Mouse (Mus musculus) lung, postnatal 0 days (tissue): ENCODE results near the gene Mapk8ip2. TPM values are rescaled to one million over a fixed set of nuclear protein-coding genes. Genes with fewer than 3 reads are reported as not detected.

Experiments
- ATAC-seq: fragments of 200-750 bp; cut with Nextera tagmentation; 2 replicates; pipeline ENCODE4 v1.8.0; 2017; ENCODE audit warnings: moderate library complexity
- DNase-seq: peaks from one replicate; pipeline ENCODE4 v3.0.0-alpha.2; 2016; ENCODE audit warnings: low spot score
- H3K27ac ChIP-seq: fragments of 300-500 bp; sonication (generic); 2 replicates; pipeline ENCODE4 v1.5.1; 2014; ENCODE audit warnings: antibody characterized with exemption, mild to moderate bottlenecking, low read length, mixed read lengths
- H3K27me3 ChIP-seq: fragments of 300-500 bp; sonication (generic); replicated peaks from 2 replicates; pipeline ENCODE4 v1.6.1; 2014; ENCODE audit warnings: low read length, mixed read lengths; ENCODE audit not compliant: insufficient read depth
- H3K36me3 ChIP-seq: fragments of 300-500 bp; sonication (generic); 2 replicates; pipeline ENCODE4 v1.6.1; 2014; ENCODE audit warnings: low read length, mixed read lengths; ENCODE audit not compliant: insufficient read depth
- H3K4me1 ChIP-seq: fragments of 300-500 bp; sonication (generic); 2 replicates; pipeline ENCODE4 v1.6.1; 2014; ENCODE audit warnings: antibody characterized with exemption, low read depth, low read length, mixed read lengths; ENCODE audit not compliant: insufficient read depth
- H3K4me2 ChIP-seq: fragments of 300-500 bp; sonication (generic); replicated peaks from 2 replicates; pipeline ENCODE4 v1.6.1; 2014; ENCODE audit warnings: low read depth, mild to moderate bottlenecking, low read length, moderate library complexity, mixed read lengths
- H3K4me3 ChIP-seq: fragments of 300-500 bp; sonication (generic); 2 replicates; pipeline ENCODE4 v1.5.1; 2014; ENCODE audit warnings: low read depth, low read length
- H3K9ac ChIP-seq: fragments of 300-500 bp; sonication (generic); replicated peaks from 2 replicates; pipeline ENCODE4 v1.6.1; 2014; ENCODE audit warnings: low read depth, mild to moderate bottlenecking
- H3K9me3 ChIP-seq: fragments of 300-500 bp; sonication (generic); 2 replicates; pipeline ENCODE4 v1.6.1; 2016; ENCODE audit warnings: low read length, mixed read lengths
- CTCF ChIP-seq: IDR thresholded peaks from 2 replicates; pipeline ENCODE4 v1.5.1; 2016; ENCODE audit warnings: antibody characterized with exemption, mild to moderate bottlenecking
- EP300 ChIP-seq: IDR thresholded peaks from 2 replicates; pipeline ENCODE4 v1.6.1; 2016; ENCODE audit warnings: antibody characterized with exemption, mild to moderate bottlenecking, control low read depth
- WGBS: fragments of 180-500 bp; shearing (Covaris S2); extraction: QIAGEN DNeasy Blood & Tissue Kit; methylation state at CpG from one replicate; pipeline ENCODE4 v1.1.7; 2014; 5-methylcytosine and 5-hydroxymethylcytosine counted together
- polyA plus RNA-seq: library from polyadenylated mRNA; unstranded; fragments of >200 nt; fragmentation: Nextera tagmentation; extraction: Ambion mirVana; gene quantifications from 2 replicates; pipeline ENCODE4 v1.2.1, GENCODE M21; 2015

Mapk8ip2 gene
- polyA plus RNA-seq, 1 experiment from 2014 or later, result 0.06 TPM

- DNase-seq (peak; percentile 34), ATAC-seq (peak; percentile 36)
- Histone ChIP-seq H3K4me2 (peak overlapping the region; percentile 94), H3K27me3 (peaks cover 8% of the 10 kb centered on the region; the same call in 1 of the 2 replicates), H3K4me1 (no peaks in the 10 kb centered on the region), H3K27ac (peak overlapping the region; percentile 89), H3K9ac (peak overlapping the region; percentile 51), H3K9me3 (no peaks in the 10 kb centered on the region), H3K4me3 (peak overlapping the region; percentile 63), H3K36me3 (no peaks in the 10 kb centered on the region)
- WGBS, result 3% methylated on average over 39 of the region's 41 CpGs
- no peak for TF ChIP-seq CTCF
- no peak for TF ChIP-seq EP300
Observed at GRCm38 (mm10) chr15:89498049-89498960, 44.6 kb downstream of the Mapk8ip2 start.

GRCm38 (mm10) chr15:89498961-89499688, 45.4 kb downstream of the Mapk8ip2 start, which contains the start of gene Shank3:
Gene Shank3 (plus strand): TSS chr15:89499623.
- H3K4me3 ChIP-seq, result peak within 1 kb of the TSS; percentile 63
- TF ChIP-seq EP300 (no peak), CTCF (no peak)
- peak within 1 kb of the TSS; percentile 94 for H3K4me2 ChIP-seq
- H3K36me3 ChIP-seq, result peaks cover 4% of the 10 kb centered on the region; the same call in 1 of the 2 replicates
- peak; percentile 5; the same call in 1 of the 2 replicates for ATAC-seq
- H3K4me1 ChIP-seq, result no peaks in the 10 kb centered on the region
- peak within 1 kb of the TSS; percentile 51 for H3K9ac ChIP-seq
- H3K9me3 ChIP-seq, result no peaks in the 10 kb centered on the region
- DNase-seq, result peak; percentile 17
- H3K27ac ChIP-seq, result peak within 1 kb of the TSS; percentile 89
- H3K27me3 ChIP-seq, result peaks cover 8% of the 10 kb centered on the region; the same call in 1 of the 2 replicates
- 2% methylated on average over 44 of the region's 72 CpGs for WGBS

- H3K27ac ChIP-seq, result 0 out of 2 replicates have a peak overlapping the region, but pooled peaks have one; percentile 89
- H3K36me3 ChIP-seq, result peaks cover 4% of the 10 kb centered on the region; the same call in 1 of the 2 replicates
- ATAC-seq (peak; percentile 21), DNase-seq (no peak)
- WGBS, result under 1% methylated on average over 27 of the region's 60 CpGs
- H3K9me3 ChIP-seq, result no peaks in the 10 kb centered on the region
- no peaks in the 10 kb centered on the region for H3K4me1 ChIP-seq
- peaks cover 8% of the 10 kb centered on the region; the same call in 1 of the 2 replicates for H3K27me3 ChIP-seq
- TF ChIP-seq CTCF (no peak), EP300 (no peak)
- H3K4me2 ChIP-seq, result peak overlapping the region; percentile 94
- peak overlapping the region; percentile 51 for H3K9ac ChIP-seq
- H3K4me3 ChIP-seq, result peak overlapping the region; percentile 63
Observed at GRCm38 (mm10) chr15:89499784-89500220, 46.1 kb downstream of the Mapk8ip2 start.

- Histone ChIP-seq H3K4me3 (peak overlapping the region; percentile 63), H3K9ac (no peak overlapping the region), H3K4me1 (no peaks in the 10 kb centered on the region), H3K9me3 (no peaks in the 10 kb centered on the region), H3K4me2 (peak overlapping the region; percentile 94), H3K36me3 (peaks cover 4% of the 10 kb centered on the region; the same call in 1 of the 2 replicates), H3K27ac (no peak overlapping the region), H3K27me3 (peaks cover 8% of the 10 kb centered on the region; the same call in 1 of the 2 replicates)
- DNase-seq (peak; percentile 13), ATAC-seq (no peak)
- 1% methylated on average over 35 of the region's 35 CpGs for WGBS
- TF ChIP-seq CTCF (no peak), EP300 (no peak)
Observed at GRCm38 (mm10) chr15:89500221-89500791, 46.6 kb downstream of the Mapk8ip2 start.

- Histone ChIP-seq H3K27ac (no peak overlapping the region), H3K4me2 (peak overlapping the region; percentile 94; the same call in 1 of the 2 replicates), H3K36me3 (peaks cover 4% of the 10 kb centered on the region; the same call in 1 of the 2 replicates), H3K9ac (no peak overlapping the region), H3K4me1 (no peaks in the 10 kb centered on the region), H3K27me3 (peaks cover 8% of the 10 kb centered on the region; the same call in 1 of the 2 replicates), H3K9me3 (no peaks in the 10 kb centered on the region), H3K4me3 (no peak overlapping the region)
- 94% methylated on average over 3 of the region's 3 CpGs for WGBS
- no peak for DNase-seq
- ATAC-seq, result no peak
- no peak for TF ChIP-seq EP300
- no peak for TF ChIP-seq CTCF
Observed at GRCm38 (mm10) chr15:89501321-89501720, 47.6 kb downstream of the Mapk8ip2 start.
